Mouse (Mus musculus) cerebellum, postnatal 4 days (tissue): ENCODE data around the gene Pkn1.

ENCODE experiments used
- DNase-seq, 2 experiments: peaks; one replicate each; pipeline ENCODE4 v3.0.0; 2022; ENCODE audit warnings: low spot score in 2 of 2, mixed read lengths in 1 of 2

The Pkn1 gene

GRCm38 (mm10) chr8:83724697-83725482 is 25.9 kb upstream of the Pkn1 start:
- DNase-seq: peak; percentile 76 to 87

DNA sequence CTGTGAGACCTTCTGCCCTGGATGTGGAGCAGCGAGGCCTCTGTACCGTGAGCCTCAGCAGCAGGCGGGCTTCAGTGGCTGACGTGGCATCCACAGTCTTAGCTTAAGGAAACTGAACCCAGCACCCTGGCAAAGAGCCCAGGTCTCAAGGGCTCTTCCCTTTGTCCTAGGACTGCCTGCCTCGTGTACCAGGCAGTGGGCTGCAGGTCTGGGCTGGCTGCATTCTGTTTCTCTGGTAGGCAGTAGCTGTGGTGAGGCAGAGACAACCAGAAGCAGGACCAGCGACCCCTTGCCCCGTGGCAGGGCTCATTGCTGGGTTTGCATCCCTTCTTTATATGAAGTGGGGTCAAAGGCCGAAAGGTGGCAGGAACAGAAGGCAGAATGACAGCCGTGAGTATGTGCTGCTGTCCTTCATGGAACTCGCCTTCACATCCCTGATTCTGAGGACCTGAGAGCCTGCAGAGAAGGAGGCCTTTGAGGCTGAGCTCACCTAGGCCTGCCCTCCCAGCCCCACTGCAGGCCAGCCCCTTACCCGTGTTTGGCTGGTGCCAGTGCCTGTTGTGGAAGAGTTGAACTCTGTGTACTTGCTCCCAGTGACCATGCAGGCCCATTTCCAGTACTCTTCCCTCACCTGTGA is 24.6 kb upstream of the Pkn1 start:
- DNase-seq: no peak

DNA sequence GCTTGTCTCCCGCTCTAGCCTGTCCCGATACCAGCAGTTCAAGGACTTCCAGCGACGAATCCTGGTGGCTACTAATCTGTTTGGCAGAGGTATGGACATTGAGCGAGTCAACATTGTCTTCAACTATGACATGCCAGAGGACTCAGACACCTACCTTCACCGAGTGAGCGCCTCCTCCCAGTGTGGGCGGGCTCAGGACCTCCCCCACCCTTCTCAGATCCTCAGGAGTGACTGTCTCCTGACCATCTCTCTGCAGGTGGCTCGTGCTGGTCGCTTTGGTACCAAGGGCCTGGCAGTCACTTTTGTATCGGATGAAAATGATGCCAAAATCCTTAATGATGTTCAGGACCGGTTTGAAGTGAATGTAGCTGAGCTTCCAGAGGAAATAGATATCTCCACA is 23.7 kb upstream of the Pkn1 start:
- DNase-seq: no peak

DNA sequence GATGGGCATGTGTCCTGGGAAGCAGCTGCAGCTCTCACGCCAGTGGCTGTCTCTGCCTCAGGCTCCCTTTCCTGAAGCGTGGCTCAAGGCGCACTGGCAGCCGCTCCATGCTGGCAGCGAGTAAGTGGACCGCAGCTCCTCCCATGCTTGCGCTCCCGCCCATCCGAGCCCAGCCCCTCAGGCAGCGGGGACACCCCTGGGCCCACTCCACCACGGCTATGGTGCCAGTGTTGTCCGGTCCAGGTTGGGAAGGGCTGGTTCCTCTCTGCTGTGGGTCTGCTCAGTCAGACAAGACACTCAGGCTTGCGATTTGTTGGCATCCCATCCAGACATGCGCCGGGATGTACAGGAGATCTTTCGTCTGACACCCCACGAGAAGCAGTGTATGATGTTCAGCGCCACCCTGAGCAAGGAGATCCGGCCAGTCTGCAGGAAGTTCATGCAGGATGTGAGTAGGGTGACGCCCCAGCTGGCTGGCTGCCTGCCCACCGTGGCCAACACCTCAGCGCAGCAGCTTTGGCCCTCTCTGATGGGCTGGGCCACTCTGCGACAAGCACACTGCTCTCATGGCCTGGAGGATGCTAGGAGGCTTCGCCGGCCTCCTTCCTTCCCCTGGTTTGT is 22.5 kb upstream of the Pkn1 start:
- no peak for DNase-seq

DNA sequence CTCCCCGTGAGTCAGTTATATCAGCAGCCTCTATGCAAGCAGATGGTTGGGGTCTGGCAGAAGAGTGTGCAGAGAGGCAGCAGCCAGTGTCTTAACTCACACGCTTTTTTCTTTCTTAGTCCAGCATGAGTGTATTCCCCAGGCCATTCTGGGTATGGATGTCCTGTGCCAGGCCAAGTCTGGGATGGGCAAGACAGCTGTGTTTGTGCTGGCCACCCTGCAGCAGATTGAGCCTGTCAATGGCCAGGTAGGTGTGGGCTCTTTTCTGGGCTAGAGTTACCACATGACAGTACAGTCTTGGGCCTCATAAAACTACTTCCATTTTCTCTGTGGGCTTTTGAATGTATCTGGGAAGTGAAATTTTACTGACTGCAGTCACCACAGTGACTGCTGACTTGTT is 20.7 kb upstream of the Pkn1 start:
- DNase-seq: no peak

DNA sequence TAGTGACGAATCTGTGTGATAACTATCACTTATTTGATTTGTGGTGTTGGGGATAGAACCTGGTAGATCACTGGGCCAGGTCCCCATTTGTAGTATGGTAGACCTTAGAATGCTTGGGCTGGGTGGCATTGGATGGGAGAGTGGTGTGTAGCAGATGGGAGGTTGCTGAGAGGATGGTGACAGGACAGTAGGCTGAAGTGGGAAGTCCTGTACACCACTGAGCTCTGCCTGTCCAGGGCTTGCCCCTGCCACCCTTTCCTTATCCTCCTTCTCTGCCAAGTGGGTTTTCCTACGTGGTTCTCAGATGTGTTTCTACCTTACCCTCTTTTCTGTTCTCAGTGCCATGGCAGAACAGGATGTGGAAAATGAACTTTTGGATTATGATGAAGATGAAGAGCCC is 20.1 kb upstream of the Pkn1 start:
- no peak for DNase-seq

DNA sequence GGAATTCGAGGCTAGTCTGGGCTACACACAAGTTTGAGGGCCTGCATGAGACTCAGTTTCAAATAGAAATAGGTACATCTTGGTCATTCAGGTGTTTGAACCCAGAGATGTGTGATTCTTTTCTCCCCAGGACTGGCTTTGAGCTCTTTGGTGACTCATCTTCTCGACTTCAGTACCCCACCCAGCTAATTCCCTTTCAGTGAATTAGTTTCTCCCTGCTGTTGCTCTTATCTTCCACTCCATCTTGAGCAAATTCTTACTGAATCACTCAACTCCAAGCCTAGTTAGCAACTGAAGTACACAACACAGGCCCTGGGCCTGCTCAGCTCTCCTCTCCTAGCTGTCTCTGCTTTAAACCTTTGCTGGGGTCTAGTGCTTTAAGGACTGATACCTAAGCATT is 17.6 kb upstream of the Pkn1 start:
- no peak for DNase-seq

- no peak for DNase-seq
Measured at GRCm38 (mm10) chr8:83715771-83716170, 16.8 kb upstream of the Pkn1 start.

GRCm38 (mm10) chr8:83715031-83715690 is 16.2 kb upstream of the Pkn1 start, which contains the start of gene Ddx39:
Ddx39 (plus strand) TSS chr8:83715177.
- peak; percentile 69 to 86 for DNase-seq

DNA sequence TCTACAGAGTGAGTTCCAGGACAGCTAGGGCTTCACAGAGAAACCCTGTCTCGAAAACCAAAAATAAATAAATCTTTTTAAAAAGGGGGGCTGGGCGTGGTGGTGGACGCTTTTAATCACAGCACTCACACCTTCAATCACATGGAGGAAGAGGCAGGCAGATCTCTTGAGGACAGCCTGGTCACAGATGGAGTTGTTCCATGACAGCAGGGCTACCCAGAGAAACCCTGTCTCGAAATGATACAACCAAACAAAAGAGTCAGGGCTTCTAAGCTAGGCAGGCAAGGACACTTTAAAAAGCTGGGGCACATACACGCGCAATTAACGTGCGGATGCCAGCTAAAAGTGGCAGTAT is 15.7 kb upstream of the Pkn1 start:
- DNase-seq: no peak

- DNase-seq: no peak
Measured at GRCm38 (mm10) chr8:83707554-83707953, 8.6 kb upstream of the Pkn1 start.

GRCm38 (mm10) chr8:83706411-83706810 is 7.4 kb upstream of the Pkn1 start:
- DNase-seq: no peak

- DNase-seq: no peak
Measured at GRCm38 (mm10) chr8:83703426-83703825, 4.4 kb upstream of the Pkn1 start.

- no peak for DNase-seq
Measured at GRCm38 (mm10) chr8:83700423-83701085, 1.6 kb upstream of the Pkn1 start.

DNA sequence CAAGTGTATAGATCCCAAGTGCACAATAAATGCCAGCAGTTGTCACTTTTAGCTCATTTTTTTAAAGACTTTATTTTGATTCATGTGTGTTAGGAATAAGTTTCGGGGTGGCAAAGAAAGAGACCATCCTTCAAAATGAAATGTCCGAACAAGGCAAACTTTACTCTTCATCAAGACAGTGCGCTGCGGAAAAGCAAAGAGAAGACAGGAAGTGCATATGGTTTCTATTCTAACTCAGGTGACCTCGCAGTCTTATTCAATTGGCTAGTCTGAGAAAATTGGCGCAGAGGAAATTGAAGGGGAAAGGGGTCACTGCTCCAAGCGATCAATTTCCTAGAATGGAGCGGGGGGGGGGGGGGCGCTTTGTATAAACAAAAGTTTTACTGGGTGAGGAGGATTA is 587 bp upstream of the Pkn1 start:
- DNase-seq: no peak

GRCm38 (mm10) chr8:83698291-83698660 is 703 bp downstream of the Pkn1 start:
- peak in 1 of 2 experiments; percentile 37 for DNase-seq

DNA sequence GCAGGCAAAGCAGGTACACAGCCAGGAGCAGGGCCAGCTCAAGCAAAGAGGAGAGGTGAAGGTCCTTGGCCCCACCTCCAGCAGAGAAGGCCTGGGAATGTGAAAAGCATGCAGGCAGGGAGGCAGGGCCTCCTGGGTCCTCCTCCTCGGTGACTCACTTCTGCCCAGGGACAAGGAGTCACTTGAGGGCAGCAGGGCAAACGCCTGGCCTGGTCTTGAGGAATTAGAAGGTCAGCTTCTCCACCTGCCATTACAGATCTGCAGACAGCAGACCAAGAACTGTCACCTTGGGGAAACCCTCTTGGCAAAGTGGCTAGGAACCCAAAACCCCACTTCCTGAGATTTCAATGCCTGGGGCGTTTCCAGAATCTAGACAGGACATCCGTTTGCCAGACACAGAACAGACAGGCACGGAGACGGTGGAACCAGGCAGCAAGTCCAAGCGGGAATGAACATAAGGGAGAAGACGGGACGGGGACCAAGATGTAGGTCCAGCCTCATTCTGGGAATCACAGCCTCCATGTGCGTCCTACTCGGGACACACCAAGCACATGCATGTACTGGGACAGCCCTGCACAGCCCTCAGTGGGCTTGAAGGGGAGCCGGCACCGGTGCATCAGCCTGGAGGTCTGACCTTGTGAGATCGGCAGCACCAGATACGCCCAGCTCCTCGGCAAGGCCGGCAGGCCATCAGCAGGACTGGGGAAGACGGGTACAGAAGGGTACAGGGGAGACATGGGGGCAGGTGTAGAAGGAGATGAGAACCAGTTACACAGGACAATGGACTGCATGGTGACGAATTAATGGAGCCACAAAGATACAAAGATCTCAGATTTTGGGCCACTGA is 1.4 kb downstream of the Pkn1 start:
- peak in 1 of 2 experiments; percentile 10 for DNase-seq

DNA sequence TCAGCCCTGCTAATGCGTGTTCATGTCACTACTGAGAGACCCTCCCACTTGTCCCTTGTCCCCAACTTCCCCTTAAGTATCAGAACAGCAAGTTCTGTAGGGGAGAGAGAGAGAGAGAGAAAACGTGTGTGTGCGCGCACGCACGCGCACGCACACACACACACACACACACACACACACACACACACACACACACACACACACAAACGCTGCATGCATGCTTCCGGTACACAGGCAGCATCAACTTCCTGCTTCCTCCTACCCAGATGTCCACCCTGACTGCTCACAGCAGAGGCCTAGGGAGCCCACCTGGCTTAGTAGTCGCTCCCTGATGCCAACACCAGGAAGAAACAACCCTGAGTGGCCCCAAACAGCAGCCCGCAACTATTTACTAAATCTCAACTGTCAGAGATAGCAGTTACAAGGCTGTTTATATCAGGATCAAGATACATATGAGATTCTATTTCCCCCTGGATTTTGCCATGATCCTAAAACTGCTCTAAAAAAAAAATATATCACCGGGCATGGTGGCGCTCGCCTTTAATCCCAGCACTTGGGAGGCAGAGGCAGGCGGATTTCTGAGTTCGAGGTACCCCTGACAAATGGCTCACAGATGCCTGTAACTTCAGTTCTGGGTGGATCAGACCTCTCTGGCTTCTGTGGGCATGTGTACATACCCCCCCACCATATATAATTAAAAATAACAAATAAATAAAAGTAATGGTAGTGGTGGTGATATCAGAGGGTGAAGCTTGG is 3.5 kb downstream of the Pkn1 start:
- DNase-seq: no peak

- DNase-seq: no peak
Measured at GRCm38 (mm10) chr8:83694369-83695160, 4.4 kb downstream of the Pkn1 start.
